Mouse (Mus musculus) forebrain, embryonic 12.5 days (tissue): Measurements from ENCODE around the gene B4galnt4. TPM values are rescaled to one million over a fixed set of nuclear protein-coding genes. Genes with fewer than 3 reads are reported as not detected.

Experiments used
- ATAC-seq: fragments of 200-750 bp; cut with Nextera tagmentation; 2 replicates; pipeline ENCODE4 v1.8.0; 2017; ENCODE audit warnings: moderate TSS enrichment; ENCODE audit not compliant: low FRiP score
- H3K27ac ChIP-seq: fragments of 300-500 bp; sonication (generic); 2 replicates; pipeline ENCODE4 v1.5.1; 2016; ENCODE audit warnings: mild to moderate bottlenecking
- H3K27me3 ChIP-seq: fragments of 300-500 bp; sonication (generic); 2 replicates; pipeline ENCODE4 v1.6.1; 2016; ENCODE audit warnings: mild to moderate bottlenecking
- H3K36me3 ChIP-seq: fragments of 300-500 bp; sonication (generic); replicated peaks from 2 replicates; pipeline ENCODE4 v1.6.1; 2016; ENCODE audit warnings: mild to moderate bottlenecking
- H3K4me1 ChIP-seq: fragments of 300-500 bp; sonication (generic); 2 replicates; pipeline ENCODE4 v1.6.1; 2016
- H3K4me2 ChIP-seq: fragments of 300-500 bp; sonication (generic); 2 replicates; pipeline ENCODE4 v1.6.1; 2016; ENCODE audit warnings: mild to moderate bottlenecking, moderate library complexity
- H3K4me3 ChIP-seq: fragments of 300-500 bp; sonication (generic); replicated peaks from 2 replicates; pipeline ENCODE4 v1.5.1; 2016; ENCODE audit warnings: mild to moderate bottlenecking
- H3K9ac ChIP-seq: fragments of 300-500 bp; sonication (generic); 2 replicates; pipeline ENCODE4 v1.6.1; 2016; ENCODE audit warnings: mild to moderate bottlenecking
- H3K9me3 ChIP-seq: fragments of 300-500 bp; sonication (generic); 2 replicates; pipeline ENCODE4 v1.6.1; 2016
- WGBS: fragments of 180-500 bp; shearing (Covaris S2); methylation state at CpG from one replicate; pipeline ENCODE4 v1.1.7; 2016; 5-methylcytosine and 5-hydroxymethylcytosine counted together
- polyA plus RNA-seq: library from polyadenylated mRNA; unstranded; fragments of >200 nt; fragmentation: Nextera tagmentation; extraction: Ambion mirVana; gene quantifications from 2 replicates; pipeline ENCODE4 v1.2.1, GENCODE M21; 2016

Gene B4galnt4
- polyA plus RNA-seq, 1 experiment from 2014 or later = 40.7 TPM

- H3K9ac ChIP-seq = no peak overlapping the region
Observed at GRCm38 (mm10) chr7:141119487-141119886, 58.6 kb downstream of the B4galnt4 start.

DNA sequence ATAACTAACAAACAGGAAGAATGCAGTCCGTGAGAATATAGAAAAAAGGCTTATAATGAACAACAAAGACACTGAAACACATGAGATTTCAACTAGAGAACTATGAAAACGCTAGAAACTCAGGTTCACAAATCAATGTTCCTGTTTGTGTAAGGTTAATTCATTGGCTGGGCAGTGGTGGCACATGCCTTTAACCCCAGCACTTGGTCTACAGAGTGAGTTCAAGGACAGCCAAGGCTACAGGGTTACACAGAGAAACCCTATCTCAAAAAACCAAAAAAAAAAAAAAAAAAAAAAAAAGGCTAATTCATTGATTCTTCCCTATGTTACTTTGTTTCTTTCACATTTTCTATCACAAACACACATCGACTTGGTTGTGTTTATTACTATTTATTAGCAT, 59.7 kb downstream of the B4galnt4 start:
- Histone ChIP-seq H3K9ac (no peak overlapping the region), H3K4me2 (no peak overlapping the region), H3K4me1 (peaks cover 7% of the 10 kb centered on the region; the same call in 1 of the 2 replicates), H3K9me3 (no peaks in the 10 kb centered on the region), H3K27me3 (peaks cover 15% of the 10 kb centered on the region), H3K4me3 (no peak overlapping the region), H3K36me3 (no peaks in the 10 kb centered on the region), H3K27ac (no peak overlapping the region)
- 89% methylated on average over 3 of the region's 3 CpGs for WGBS
- no peak for ATAC-seq

More at GRCm38 (mm10) chr7:141119487-141119886, 58.6 kb downstream of the B4galnt4 start:
- Histone ChIP-seq H3K9me3 (no peaks in the 10 kb centered on the region), H3K27ac (no peak overlapping the region), H3K4me1 (peaks cover 7% of the 10 kb centered on the region; the same call in 1 of the 2 replicates), H3K27me3 (peaks cover 15% of the 10 kb centered on the region), H3K36me3 (no peaks in the 10 kb centered on the region), H3K4me2 (no peak overlapping the region), H3K4me3 (no peak overlapping the region)
- no peak for ATAC-seq
- WGBS = 78% methylated on average over 3 of the region's 3 CpGs

DNA sequence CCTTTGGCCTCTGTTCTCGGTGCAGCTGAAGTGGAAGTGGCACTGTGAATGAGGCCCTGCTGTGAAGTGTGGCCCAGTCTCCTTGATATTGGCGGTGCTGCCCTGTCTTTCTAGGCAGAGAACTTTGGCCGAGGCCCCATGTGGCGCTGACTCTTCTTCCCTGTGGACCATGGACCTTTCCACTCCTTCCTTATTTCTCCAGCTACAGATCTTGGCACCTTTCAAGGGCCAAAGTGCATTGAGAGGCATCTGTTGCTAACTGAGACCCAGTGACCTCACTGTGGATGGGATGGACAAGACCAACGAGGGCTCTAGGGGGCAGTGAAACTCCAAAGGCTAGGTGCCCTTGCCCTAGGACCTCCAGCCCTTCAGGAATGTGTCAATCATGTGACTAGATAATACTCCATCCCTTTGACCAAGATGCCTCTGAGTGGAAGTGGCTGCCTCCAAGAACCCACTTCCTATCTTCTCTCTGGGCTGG, 60.2 kb downstream of the B4galnt4 start:
- ATAC-seq = no peak
- Histone ChIP-seq H3K9me3 (no peaks in the 10 kb centered on the region), H3K4me2 (no peak overlapping the region), H3K36me3 (no peaks in the 10 kb centered on the region), H3K4me3 (no peak overlapping the region), H3K9ac (no peak overlapping the region), H3K4me1 (peaks cover 7% of the 10 kb centered on the region; the same call in 1 of the 2 replicates), H3K27ac (no peak overlapping the region), H3K27me3 (peaks cover 15% of the 10 kb centered on the region)
- WGBS = 78% methylated on average over 5 of the region's 5 CpGs

Other genes with a start within 250 kb of the B4galnt4 start
- 7.0 and 7.4 TPM in 2 replicates for gene Zfp941, start 238.9 kb upstream of the B4galnt4 start, polyA plus RNA-seq
- not detected in 2 replicates for gene Urah, start 226.1 kb upstream of the B4galnt4 start, polyA plus RNA-seq
- gene Scgb1c1, start 215.6 kb upstream of the B4galnt4 start, polyA plus RNA-seq = not detected in 2 replicates
- gene Odf3, start 213.3 kb upstream of the B4galnt4 start, polyA plus RNA-seq = 0.13 TPM in 1 of 2 replicates, not detected in the other
- gene Gm45785, start 204.8 kb upstream of the B4galnt4 start, polyA plus RNA-seq = not detected in 2 replicates
- 60.3 and 65.6 TPM in 2 replicates for gene Ric8a, start 204.1 kb upstream of the B4galnt4 start, polyA plus RNA-seq
- 27.6 and 27.8 TPM in 2 replicates for gene Bet1l, start 203.5 kb upstream of the B4galnt4 start, polyA plus RNA-seq
- 307 and 318 TPM in 2 replicates for gene Psmd13, start 179.1 kb upstream of the B4galnt4 start, polyA plus RNA-seq
- 24.7 and 26.1 TPM in 2 replicates for gene Sirt3, start 178.8 kb upstream of the B4galnt4 start, polyA plus RNA-seq
- not detected in 2 replicates for gene Cox8b, start 160.7 kb upstream of the B4galnt4 start, polyA plus RNA-seq
- gene Nlrp6, start 140.2 kb upstream of the B4galnt4 start, polyA plus RNA-seq = 0.13 and 0.17 TPM in 2 replicates
- 12.7 and 12.9 TPM in 2 replicates for gene Pgghg, start 119.7 kb upstream of the B4galnt4 start, polyA plus RNA-seq
- gene Ifitm5, start 110.8 kb upstream of the B4galnt4 start, polyA plus RNA-seq = 0.78 and 1.4 TPM in 2 replicates
- gene Gm45717, start 105.2 kb upstream of the B4galnt4 start, polyA plus RNA-seq = not detected in 2 replicates
- 178 and 217 TPM in 2 replicates for gene Ifitm2, start 105.1 kb upstream of the B4galnt4 start, polyA plus RNA-seq
- gene Ifitm1, start 93.9 kb upstream of the B4galnt4 start, polyA plus RNA-seq = 5.8 and 6.2 TPM in 2 replicates
- 11.6 and 13.0 TPM in 2 replicates for gene Ifitm3, start 50.3 kb upstream of the B4galnt4 start, polyA plus RNA-seq
- not detected in 2 replicates for gene Ifitm6, start 43.2 kb upstream of the B4galnt4 start, polyA plus RNA-seq
- not detected in 2 replicates for gene Gm17387, start 32.0 kb upstream of the B4galnt4 start, polyA plus RNA-seq
- gene Pkp3, start 17.1 kb downstream of the B4galnt4 start, polyA plus RNA-seq = 1.3 and 1.5 TPM in 2 replicates
- gene Sigirr, start 39.5 kb downstream of the B4galnt4 start, polyA plus RNA-seq = 1.3 and 1.5 TPM in 2 replicates
- gene Ano9, start 56.7 kb downstream of the B4galnt4 start, polyA plus RNA-seq = 0.31 and 0.37 TPM in 2 replicates
- 63.5 and 64.9 TPM in 2 replicates for gene Ptdss2, start 61.3 kb downstream of the B4galnt4 start, polyA plus RNA-seq
- gene Rnh1, start 111.8 kb downstream of the B4galnt4 start, polyA plus RNA-seq = 47.2 and 49.7 TPM in 2 replicates
- gene Hras, start 132.9 kb downstream of the B4galnt4 start, polyA plus RNA-seq = 79.1 and 89.4 TPM in 2 replicates
- gene Lrrc56, start 133.1 kb downstream of the B4galnt4 start, polyA plus RNA-seq = 14.2 and 16.0 TPM in 2 replicates
- 3.3 and 3.7 TPM in 2 replicates for gene Lmntd2, start 153.0 kb downstream of the B4galnt4 start, polyA plus RNA-seq
- 35.4 and 38.5 TPM in 2 replicates for gene Rassf7, start 154.8 kb downstream of the B4galnt4 start, polyA plus RNA-seq
- 106 and 107 TPM in 2 replicates for gene Phrf1, start 167.7 kb downstream of the B4galnt4 start, polyA plus RNA-seq
- gene Irf7, start 205.4 kb downstream of the B4galnt4 start, polyA plus RNA-seq = 0.69 and 0.83 TPM in 2 replicates
- gene Cdhr5, start 215.7 kb downstream of the B4galnt4 start, polyA plus RNA-seq = not detected in 2 replicates
- 0.70 TPM in 1 of 2 replicates, not detected in the other for gene Sct, start 218.0 kb downstream of the B4galnt4 start, polyA plus RNA-seq
- gene Drd4, start 230.9 kb downstream of the B4galnt4 start, polyA plus RNA-seq = 0.38 and 0.60 TPM in 2 replicates